Mouse (Mus musculus) bone marrow, adult 2 months (tissue): ENCODE measurements around the gene Rpap1. TPM values are rescaled to one million over a fixed set of nuclear protein-coding genes. Genes with fewer than 3 reads are reported as not detected.
A peak's percentile ranks its signal among the peaks of the same experiment; 100 is the strongest.

Experiments used
- H3K27ac ChIP-seq: fragments of 200-500 bp; 2 replicates; pipeline ENCODE4 v1.5.1; 2012; ENCODE audit warnings: low read depth, mild to moderate bottlenecking, control low read depth, inconsistent platforms, low read length; ENCODE audit not compliant: control insufficient read depth, poor library complexity, insufficient read depth
- H3K4me1 ChIP-seq: fragments of 200-500 bp; 2 replicates; pipeline ENCODE4 v1.6.1; 2011; ENCODE audit warnings: low read length; ENCODE audit not compliant: control insufficient read depth, insufficient read depth
- H3K4me3 ChIP-seq: fragments of 200-500 bp; replicated peaks from 2 replicates; pipeline ENCODE3; 2011; ENCODE audit warnings: mild to moderate bottlenecking, low read depth, low read length, control low read depth; ENCODE audit not compliant: control insufficient read depth
- CTCF ChIP-seq: fragments of 200-500 bp; IDR thresholded peaks from 2 replicates; pipeline ENCODE4 v1.5.1; 2011; ENCODE audit warnings: low read length, control low read depth; ENCODE audit not compliant: control insufficient read depth, insufficient read depth
- POLR2A ChIP-seq: fragments of 200-500 bp; IDR thresholded peaks from 2 replicates; pipeline ENCODE4 v1.6.1; 2011; ENCODE audit warnings: low read depth, mild to moderate bottlenecking, control low read depth, low read length, borderline replicate concordance; ENCODE audit not compliant: control insufficient read depth
- WGBS: fragments of 180-500 bp; shearing (Covaris S2); methylation state at CpG from one replicate; pipeline ENCODE4 v1.1.7; 2018; 5-methylcytosine and 5-hydroxymethylcytosine counted together
- polyA plus RNA-seq: library from polyadenylated mRNA; stranded (reverse); fragments of >200 nt; gene quantifications from 2 replicates; pipeline ENCODE4 v1.2.4, GENCODE M21; 2011; ENCODE audit warnings: low replicate concordance; ENCODE audit not compliant: missing spikeins, insufficient read depth, insufficient read length

The Rpap1 gene
- polyA plus RNA-seq, 1 experiment = 12.6 TPM

- no peak for TF ChIP-seq POLR2A
- TF ChIP-seq CTCF = no peak
- Histone ChIP-seq H3K27ac (no peak overlapping the region), H3K4me3 (no peak overlapping the region), H3K4me1 (no peaks in the 10 kb centered on the region)
- 77% methylated on average over 10 of the region's 10 CpGs for WGBS
These were observed 15.7 kb upstream of the Rpap1 start for GRCm38 (mm10) chr2:119802767-119803617.

GRCm38 (mm10) chr2:119800876-119801846, 13.8 kb upstream of the Rpap1 start:
- Histone ChIP-seq H3K4me1 (no peaks in the 10 kb centered on the region), H3K27ac (no peak overlapping the region), H3K4me3 (no peak overlapping the region)
- TF ChIP-seq POLR2A (no peak), CTCF (no peak)
- WGBS = 56% methylated on average over 15 of the region's 15 CpGs

- H3K4me1 ChIP-seq = no peaks in the 10 kb centered on the region
- under 1% methylated on average over 27 of the region's 27 CpGs for WGBS
- no peak overlapping the region for H3K27ac ChIP-seq
- no peak overlapping the region for H3K4me3 ChIP-seq
- TF ChIP-seq CTCF = no peak
These were observed 12.7 kb upstream of the Rpap1 start for GRCm38 (mm10) chr2:119799961-119800550.

- 1% methylated on average over 74 of the region's 89 CpGs for WGBS
- no peak overlapping the region for H3K27ac ChIP-seq
- H3K4me1 ChIP-seq = no peaks in the 10 kb centered on the region
- H3K4me3 ChIP-seq = no peak overlapping the region
- TF ChIP-seq POLR2A = no peak
These were observed 12.0 kb upstream of the Rpap1 start for GRCm38 (mm10) chr2:119799181-119799960.

- Histone ChIP-seq H3K4me3 (no peak overlapping the region), H3K27ac (no peak overlapping the region), H3K4me1 (no peaks in the 10 kb centered on the region)
- 12% methylated on average over 13 of the region's 13 CpGs for WGBS
- TF ChIP-seq POLR2A (no peak), CTCF (peak; percentile 25; the same call in 1 of the 2 replicates)
These were observed 11.1 kb upstream of the Rpap1 start for GRCm38 (mm10) chr2:119798246-119798927.

GRCm38 (mm10) chr2:119797279-119797783, 10.0 kb upstream of the Rpap1 start, which contains the start of gene Tyro3:
Gene Tyro3 (plus strand): TSS chr2:119797733.
- Histone ChIP-seq H3K27ac (no peak within 1 kb of the TSS), H3K4me3 (no peak within 1 kb of the TSS), H3K4me1 (no peaks in the 10 kb centered on the region)
- 57% methylated on average over 5 of the region's 5 CpGs for WGBS
- TF ChIP-seq POLR2A (no peak), CTCF (no peak)

GRCm38 (mm10) chr2:119789996-119790395, 2.7 kb upstream of the Rpap1 start:
- no peak overlapping the region for H3K27ac ChIP-seq
- no peaks in the 10 kb centered on the region for H3K4me1 ChIP-seq
- no peak overlapping the region for H3K4me3 ChIP-seq
- no peak for TF ChIP-seq CTCF
- no peak for TF ChIP-seq POLR2A
- WGBS = 82% methylated on average over 2 of the region's 2 CpGs
